Mouse (Mus musculus): ENCODE results near the gene Raver2. TPM values are rescaled to one million over a fixed set of nuclear protein-coding genes. Genes with fewer than 3 reads are reported as not detected.

The Raver2 gene
- total RNA-seq, 2 experiments from 2014 or later: 9.7 to 10.7 TPM

DNA sequence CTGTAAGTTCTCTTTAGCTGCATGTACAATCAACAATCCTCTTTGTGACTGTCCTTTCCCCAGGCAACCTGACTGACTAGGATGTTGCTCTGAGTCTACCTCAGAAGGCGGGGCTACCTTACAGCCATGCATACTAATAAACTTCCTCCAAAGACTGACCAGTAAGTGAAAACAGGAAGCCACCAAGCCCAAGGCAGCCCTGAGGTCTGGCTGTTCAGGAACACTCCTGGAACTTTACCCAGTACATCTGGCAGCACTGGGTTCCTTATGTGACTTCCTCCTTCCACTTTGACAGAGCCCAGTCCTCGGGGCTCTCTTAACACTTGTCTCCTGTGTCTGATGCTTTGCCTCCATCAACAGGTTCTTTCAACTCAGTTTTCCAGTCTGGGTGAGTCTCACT is 104.0 kb downstream of the Raver2 start:
- DNase-seq (ENCODE audit: low spot score in 2 of 2): no peak

DNA sequence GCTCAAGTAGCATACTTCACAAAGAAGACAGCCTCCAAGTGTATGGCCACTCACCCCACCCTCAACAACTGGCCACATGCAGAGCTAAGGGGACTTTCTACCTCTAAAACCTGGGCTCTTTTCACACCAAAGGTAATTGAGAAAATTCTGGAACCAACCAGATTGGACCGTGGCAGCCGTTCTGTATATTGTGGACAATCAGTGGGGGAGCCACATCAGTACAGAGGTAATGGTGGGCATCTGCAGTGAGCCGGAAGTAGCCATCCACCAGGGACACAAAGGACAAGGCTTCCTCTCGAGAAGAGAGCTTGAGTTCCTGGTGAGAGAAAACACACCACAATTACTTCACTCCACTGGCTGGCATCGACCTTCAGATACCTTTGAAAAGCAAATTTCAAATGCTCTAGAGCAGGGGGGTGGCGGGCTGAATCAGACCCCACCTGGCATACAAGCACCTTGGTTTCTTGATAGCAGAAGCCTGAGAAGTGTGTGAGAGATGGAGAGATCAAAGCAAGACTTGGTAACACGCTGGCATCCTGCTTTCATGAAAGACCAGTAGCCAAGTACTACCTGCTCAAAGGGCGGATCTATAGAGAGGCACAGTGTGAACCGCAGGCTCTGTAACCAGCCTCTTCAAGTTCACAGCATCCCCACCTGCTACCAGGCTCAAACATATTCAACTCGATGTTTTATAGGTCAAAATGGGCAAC is 106.3 kb downstream of the Raver2 start:
- no peak for DNase-seq (ENCODE audit: low spot score in 2 of 2)

DNA sequence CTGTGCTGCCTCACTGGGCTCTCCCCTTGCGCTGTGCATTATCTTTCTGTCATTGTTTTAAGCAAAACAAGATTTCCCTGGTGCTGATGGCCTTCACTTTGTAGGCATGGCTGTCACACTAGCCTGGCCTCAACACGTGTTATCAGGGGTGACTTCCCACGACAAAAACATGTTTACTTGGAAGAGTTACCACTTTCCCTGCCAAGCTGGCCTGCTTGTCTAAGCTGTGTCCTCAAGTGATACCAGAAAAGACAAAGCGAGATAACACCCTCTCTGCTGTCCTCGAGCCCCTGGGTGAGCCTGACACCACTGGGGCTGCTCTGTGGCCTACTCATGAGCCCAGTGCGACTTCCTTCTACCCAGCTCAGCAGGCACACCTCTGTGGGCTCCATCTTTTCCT is 107.3 kb downstream of the Raver2 start:
- DNase-seq (ENCODE audit: low spot score in 2 of 2): no peak

- no peak for DNase-seq (ENCODE audit: low spot score in 2 of 2)
These were observed 109.0 kb downstream of the Raver2 start for GRCm38 (mm10) chr4:101177796-101178195.

DNA sequence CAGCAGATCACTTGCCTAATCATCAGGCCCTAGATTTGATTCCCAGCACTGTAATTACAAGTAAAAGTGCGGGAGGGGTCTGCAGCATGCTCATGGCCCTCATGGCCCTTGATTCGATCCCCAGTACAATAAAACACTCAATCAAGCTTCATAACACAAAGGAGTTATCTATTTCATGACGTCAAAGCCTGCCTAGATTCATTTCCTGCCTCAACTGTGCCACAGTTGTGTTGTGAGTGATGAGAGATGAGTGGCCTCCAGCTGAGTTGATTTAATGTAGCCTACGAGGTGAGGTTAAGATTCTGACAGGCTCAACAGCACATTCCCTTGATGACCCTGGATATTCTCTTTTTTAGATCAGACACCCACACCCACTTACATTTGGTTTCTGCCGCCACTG is 110.3 kb downstream of the Raver2 start:
- DNase-seq (ENCODE audit: low spot score in 2 of 2): no peak

- no peak for DNase-seq (ENCODE audit: low spot score in 2 of 2)
These were observed 111.1 kb downstream of the Raver2 start for GRCm38 (mm10) chr4:101179836-101180235.

DNA sequence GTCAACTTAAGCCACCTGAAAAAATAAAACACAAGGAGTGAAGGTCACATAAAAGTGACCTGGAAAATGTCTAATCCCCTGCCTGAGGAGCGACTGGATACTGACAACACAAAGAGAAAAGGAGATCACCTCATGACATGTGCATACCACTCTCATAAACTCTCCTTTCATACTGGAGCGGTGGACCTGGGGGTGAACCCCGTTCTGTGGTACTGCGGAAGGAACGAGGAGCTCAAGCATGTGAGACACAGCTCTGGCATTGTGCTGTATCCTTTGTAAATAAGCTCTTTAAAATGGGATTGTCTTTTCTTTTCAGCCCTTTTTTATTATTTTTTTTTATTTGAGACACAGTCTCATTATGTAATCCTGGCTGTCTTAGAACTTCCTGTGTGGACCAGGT is 111.9 kb downstream of the Raver2 start:
- DNase-seq (ENCODE audit: low spot score in 2 of 2): no peak

GRCm38 (mm10) chr4:101182603-101183011 is 113.8 kb downstream of the Raver2 start:
- DNase-seq (ENCODE audit: low spot score in 2 of 2): no peak

GRCm38 (mm10) chr4:101185216-101185615 is 116.4 kb downstream of the Raver2 start:
- no peak for DNase-seq (ENCODE audit: low spot score in 2 of 2)

- DNase-seq (ENCODE audit: low spot score in 2 of 2): no peak
These were observed 117.8 kb downstream of the Raver2 start for GRCm38 (mm10) chr4:101186591-101186990.

DNA sequence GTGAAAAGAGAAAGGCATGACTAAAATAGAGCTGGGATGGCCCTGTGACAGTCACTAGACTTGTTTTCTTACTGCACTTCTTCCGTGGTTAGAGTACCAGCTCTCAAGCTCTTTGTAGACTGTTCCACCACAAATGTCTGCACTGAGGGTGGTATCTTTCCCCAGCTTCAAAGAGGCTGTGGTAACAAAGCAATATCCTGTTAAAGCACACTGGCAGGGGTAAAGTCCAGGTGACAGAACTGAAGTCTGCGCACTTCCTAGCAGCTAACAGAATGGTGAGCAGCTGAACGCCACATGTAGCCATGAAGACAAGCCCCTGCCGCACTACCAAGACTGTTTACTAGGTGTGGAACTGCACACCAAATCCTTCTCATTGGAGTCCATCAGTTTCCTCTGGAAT is 118.6 kb downstream of the Raver2 start:
- DNase-seq (ENCODE audit: low spot score in 2 of 2): no peak

DNA sequence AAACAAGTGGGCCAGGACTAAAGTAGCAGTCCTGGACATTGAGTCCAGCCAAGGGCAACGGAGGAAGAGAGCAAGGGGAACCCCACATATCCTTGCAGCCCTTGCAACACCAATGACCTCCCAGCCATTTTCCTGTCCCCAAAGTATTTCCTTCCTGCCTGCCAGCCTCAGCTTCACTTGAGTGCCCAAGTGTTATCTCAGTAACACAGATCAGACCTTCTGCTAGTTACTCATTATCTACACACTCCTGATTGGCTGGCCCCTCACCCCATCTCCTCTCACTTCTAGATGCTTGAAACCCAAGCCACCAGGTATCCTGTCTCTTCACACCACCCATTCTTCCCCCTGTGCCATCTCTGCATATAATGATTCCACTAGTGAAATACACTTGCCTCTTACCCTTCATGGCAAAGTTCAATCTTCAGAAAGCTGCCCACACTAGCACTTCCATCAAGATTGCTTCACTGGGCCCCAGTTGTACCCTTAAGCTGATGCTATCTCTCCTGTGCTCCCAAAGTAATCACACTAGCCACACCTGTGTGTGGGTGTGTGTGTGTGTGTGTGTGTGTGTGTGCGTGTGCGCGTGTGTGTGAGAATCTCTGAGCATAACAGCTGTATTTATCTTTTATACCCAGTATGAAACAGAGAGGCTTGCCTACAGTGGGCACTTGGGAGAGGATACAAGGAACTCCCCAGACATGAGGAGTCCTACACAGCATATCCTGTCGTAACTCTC is 123.6 kb downstream of the Raver2 start:
- DNase-seq (ENCODE audit: low spot score in 2 of 2): no peak

DNA sequence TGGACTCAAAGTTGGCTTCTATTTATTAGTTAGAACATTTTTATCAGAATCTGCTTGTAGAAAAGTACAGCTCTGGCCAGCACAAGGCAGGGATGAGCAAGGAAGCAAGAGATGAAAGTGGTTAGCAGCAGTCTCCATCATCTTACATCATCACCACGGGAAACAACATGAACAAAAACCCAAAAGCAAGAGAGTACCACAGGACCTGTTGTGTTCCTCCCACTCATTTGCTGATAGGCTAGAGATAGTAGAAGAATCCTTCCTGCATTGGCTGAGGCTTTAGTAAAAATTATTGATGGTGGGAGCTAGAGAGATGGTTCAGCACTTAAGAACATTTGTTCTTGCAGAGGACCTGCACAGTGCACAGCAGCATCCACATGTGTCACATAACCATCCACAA is 125.4 kb downstream of the Raver2 start:
- no peak for DNase-seq (ENCODE audit: low spot score in 2 of 2)

DNA sequence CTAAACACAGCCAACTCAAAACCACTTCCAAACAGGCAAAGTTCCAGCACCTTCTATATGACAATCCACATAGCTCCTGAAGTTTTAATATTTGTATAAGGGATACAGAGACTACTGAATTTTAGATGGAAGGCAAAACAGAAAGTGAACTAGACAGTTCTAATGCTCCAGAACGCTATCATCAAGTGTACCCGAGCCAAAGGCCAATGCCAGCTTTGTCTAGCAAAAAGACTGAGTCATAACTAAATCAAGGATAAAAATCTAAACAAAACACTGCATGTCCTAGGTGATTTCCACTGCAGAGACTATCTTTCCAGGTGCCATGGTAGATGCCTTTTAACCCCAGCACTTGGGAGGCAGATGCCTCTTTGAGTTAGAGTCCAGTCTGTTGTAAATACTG is 127.6 kb downstream of the Raver2 start:
- no peak for DNase-seq (ENCODE audit: low spot score in 2 of 2)

- no peak for DNase-seq (ENCODE audit: low spot score in 2 of 2)
These were observed 128.8 kb downstream of the Raver2 start for GRCm38 (mm10) chr4:101197421-101198170.

GRCm38 (mm10) chr4:101198333-101198732 is 129.6 kb downstream of the Raver2 start:
- peak in 1 of 2 experiments; percentile 28 for DNase-seq (ENCODE audit: low spot score in 2 of 2)

- no peak for DNase-seq (ENCODE audit: low spot score in 2 of 2)
These were observed 130.8 kb downstream of the Raver2 start for GRCm38 (mm10) chr4:101199433-101200081.
